Mouse (Mus musculus) embryonic facial prominence, embryonic 14.5 days (tissue): ENCODE measurements around the gene Hapln4. TPM values are rescaled to one million over a fixed set of nuclear protein-coding genes. Genes with fewer than 3 reads are reported as not detected.
"Not testable (repeated sequence)": the region's sequence is repeated elsewhere in the genome, so short reads cannot be mapped to it uniquely, and the experiment has no call there.

Experiments
- ATAC-seq: fragments of 200-750 bp; cut with Nextera tagmentation; 2 replicates; pipeline ENCODE4 v1.8.0; 2017; ENCODE audit warnings: low read depth, moderate number of reproducible peaks, moderate TSS enrichment
- DNase-seq: peaks from one replicate; pipeline ENCODE4 v3.0.0-alpha.2; 2015; ENCODE audit warnings: low spot score
- H3K27ac ChIP-seq: fragments of 300-500 bp; sonication (generic); replicated peaks from 2 replicates; pipeline ENCODE4 v1.5.1; 2014; ENCODE audit warnings: low read depth, mild to moderate bottlenecking, low read length, moderate library complexity
- H3K27me3 ChIP-seq: fragments of 300-500 bp; sonication (generic); replicated peaks from 2 replicates; pipeline ENCODE4 v1.6.1; 2014; ENCODE audit warnings: low read length; ENCODE audit not compliant: control insufficient read depth, insufficient read depth
- H3K36me3 ChIP-seq: fragments of 300-500 bp; sonication (generic); 2 replicates; pipeline ENCODE4 v1.6.1; 2014; ENCODE audit warnings: low read length, mixed read lengths; ENCODE audit not compliant: control insufficient read depth, insufficient read depth
- H3K4me1 ChIP-seq: fragments of 300-500 bp; sonication (generic); 2 replicates; pipeline ENCODE4 v1.6.1; 2014; ENCODE audit warnings: antibody characterized with exemption, low read length; ENCODE audit not compliant: control insufficient read depth, insufficient read depth
- H3K4me2 ChIP-seq: fragments of 300-500 bp; sonication (generic); 2 replicates; pipeline ENCODE4 v1.6.1; 2014; ENCODE audit warnings: low read depth, mild to moderate bottlenecking, low read length, moderate library complexity, mixed read lengths
- H3K4me3 ChIP-seq: fragments of 300-500 bp; sonication (generic); 2 replicates; pipeline ENCODE4 v1.5.1; 2014; ENCODE audit warnings: low read depth, mild to moderate bottlenecking, low read length
- H3K9ac ChIP-seq: fragments of 300-500 bp; sonication (generic); 2 replicates; pipeline ENCODE4 v1.6.1; 2014; ENCODE audit warnings: low read depth, mild to moderate bottlenecking, low read length, moderate library complexity, mixed read lengths
- H3K9me3 ChIP-seq: fragments of 300-500 bp; sonication (generic); 2 replicates; pipeline ENCODE4 v1.6.1; 2016; ENCODE audit warnings: low read length; ENCODE audit not compliant: control insufficient read depth
- WGBS: fragments of 180-500 bp; shearing (Covaris S2); extraction: QIAGEN DNeasy Blood & Tissue Kit; methylation state at CpG from one replicate; pipeline ENCODE4 v1.1.7; 2014; 5-methylcytosine and 5-hydroxymethylcytosine counted together
- polyA plus RNA-seq: library from polyadenylated mRNA; unstranded; fragments of >200 nt; fragmentation: Nextera tagmentation; extraction: Ambion mirVana; gene quantifications from 2 replicates; pipeline ENCODE4 v1.2.1, GENCODE M21; 2014

The Hapln4 gene
- polyA plus RNA-seq: 0.34 and 0.53 TPM in 2 replicates

GRCm38 (mm10) chr8:70083285-70083684, at the start of gene Hapln4:
Hapln4 (plus strand) TSS chr8:70083457.
- WGBS: 0% methylated on average over 20 of the region's 26 CpGs
- peaks cover 60% of the 10 kb centered on the region for H3K27me3 ChIP-seq
- peak within 1 kb of the TSS; percentile 80 for H3K4me2 ChIP-seq
- no peaks in the 10 kb centered on the region for H3K9me3 ChIP-seq
- peaks cover 10% of the 10 kb centered on the region; the same call in 1 of the 2 replicates for H3K4me1 ChIP-seq
- H3K4me3 ChIP-seq: peak within 1 kb of the TSS; percentile 42
- no peaks in the 10 kb centered on the region for H3K36me3 ChIP-seq
- DNase-seq (peak; percentile 43), ATAC-seq (no peak)
- H3K27ac ChIP-seq: no peak within 1 kb of the TSS
- H3K9ac ChIP-seq: peak within 1 kb of the TSS; percentile 47

- Histone ChIP-seq H3K9ac (no peak overlapping the region), H3K4me3 (no peak overlapping the region), H3K36me3 (peaks cover 12% of the 10 kb centered on the region; the same call in 1 of the 2 replicates), H3K4me1 (peaks cover 13% of the 10 kb centered on the region), H3K27me3 (no peaks in the 10 kb centered on the region), H3K9me3 (no peaks in the 10 kb centered on the region), H3K27ac (no peak overlapping the region), H3K4me2 (no peak overlapping the region)
- DNase-seq (no peak), ATAC-seq (no peak)
- WGBS: 78% methylated on average over 1 of the region's 1 CpGs
Observed at GRCm38 (mm10) chr8:70037994-70038393, 45.3 kb upstream of the Hapln4 start.

DNA sequence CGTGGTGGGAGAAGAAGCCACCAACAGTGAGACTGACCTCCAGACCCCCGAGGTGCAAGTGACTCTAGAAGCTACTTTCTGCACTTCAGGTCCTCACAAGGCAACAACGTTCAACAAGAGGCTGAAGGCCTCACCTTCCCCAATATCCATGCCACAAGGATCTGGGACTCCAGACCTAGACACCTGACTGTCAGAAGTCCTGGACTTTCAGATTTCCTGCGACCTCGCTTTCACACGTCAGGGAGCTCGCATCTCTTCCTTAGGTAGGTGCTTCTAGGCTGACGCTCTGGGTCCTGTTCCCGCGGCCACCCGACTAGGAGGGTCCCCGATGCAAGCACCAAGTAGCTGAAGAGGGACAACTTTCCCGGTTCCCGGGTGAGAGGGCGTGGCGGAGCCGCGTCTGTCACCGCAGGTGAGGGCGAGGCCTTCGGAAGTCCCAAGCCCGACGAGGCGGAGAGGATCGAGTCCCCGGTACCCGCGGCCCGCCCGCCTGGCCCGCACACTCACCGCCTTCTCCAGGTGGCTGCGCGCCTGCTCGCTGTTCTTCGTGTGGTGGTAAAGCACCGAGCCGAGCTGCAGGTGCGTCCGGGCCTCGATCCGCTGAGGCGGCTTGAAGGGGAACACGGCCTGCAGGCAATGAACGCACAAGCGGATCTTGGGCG, 41.2 kb upstream of the Hapln4 start:
- Histone ChIP-seq H3K27ac (peak overlapping the region; percentile 88), H3K27me3 (no peaks in the 10 kb centered on the region), H3K36me3 (no peaks in the 10 kb centered on the region), H3K4me1 (peaks cover 19% of the 10 kb centered on the region), H3K9ac (peak overlapping the region; percentile 98), H3K9me3 (no peaks in the 10 kb centered on the region), H3K4me2 (peak overlapping the region; percentile 70), H3K4me3 (peak overlapping the region; percentile 100)
- peak; percentile 44; the same call in 1 of the 2 replicates for ATAC-seq
- WGBS: 2% methylated on average over 41 of the region's 47 CpGs
- DNase-seq: no peak

DNA sequence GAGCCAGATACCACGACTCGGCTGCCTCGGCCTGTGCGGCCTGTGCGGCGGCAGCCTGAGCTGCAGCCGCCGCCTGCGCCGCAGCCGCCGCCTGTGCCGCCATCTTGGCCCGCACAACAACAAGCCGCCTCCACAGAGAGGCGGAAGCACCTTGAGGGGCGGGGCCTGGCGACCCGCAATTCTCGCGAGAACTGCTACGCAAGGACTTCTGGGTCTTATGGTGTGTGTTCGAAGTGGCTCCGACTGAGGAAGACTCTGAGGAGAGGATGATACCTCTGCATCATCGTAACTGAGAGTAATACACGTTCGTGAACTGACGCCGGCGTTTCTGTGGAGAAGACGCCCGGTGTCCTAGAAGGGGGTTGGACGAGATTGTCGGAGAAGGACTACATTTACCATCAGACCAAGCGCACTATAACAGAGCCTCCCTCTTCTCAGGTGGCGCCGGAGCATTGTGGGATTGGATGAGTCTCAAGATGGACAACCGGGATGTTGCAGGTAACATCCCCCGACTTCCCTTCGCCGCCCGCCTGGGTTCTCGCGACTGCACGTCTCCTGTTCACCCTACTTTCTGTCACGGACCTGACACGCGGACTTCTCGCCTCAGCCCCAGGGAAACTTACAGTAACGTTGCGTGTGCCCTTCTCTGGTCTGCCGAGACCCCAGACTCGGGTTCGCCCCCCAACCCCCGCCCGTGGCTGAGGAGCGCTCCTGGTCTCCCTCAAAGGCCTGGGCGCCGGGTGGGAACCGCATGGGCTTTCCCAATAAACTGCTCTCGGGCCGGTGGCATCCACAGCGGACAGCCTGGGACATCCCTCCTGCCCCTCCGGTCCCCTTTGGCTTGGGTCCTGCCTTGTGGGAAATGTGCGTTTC, 40.4 kb upstream of the Hapln4 start, which contains the start of the genes Mau2 and Sugp1:
TSS of gene Mau2 (minus strand) at position 152 of the 873 bp plus-strand sequence.
TSS of gene Sugp1 (plus strand) at position 231 of the 873 bp plus-strand sequence.
- H3K9me3 ChIP-seq: no peaks in the 10 kb centered on the region
- H3K9ac ChIP-seq: peak within 1 kb of the TSS; percentile 98
- peak within 1 kb of the TSS; percentile 88 for H3K27ac ChIP-seq
- H3K4me3 ChIP-seq: peak within 1 kb of the TSS; percentile 100
- peaks cover 19% of the 10 kb centered on the region for H3K4me1 ChIP-seq
- peak within 1 kb of the TSS; percentile 94 for H3K4me2 ChIP-seq
- peak; percentile 98 for DNase-seq
- no peaks in the 10 kb centered on the region for H3K27me3 ChIP-seq
- 0 out of 2 replicates have a peak, but pooled peaks cover 2% of the 10 kb centered on the region for H3K36me3 ChIP-seq
- ATAC-seq: peak; percentile 97
- under 1% methylated on average over 63 of the region's 65 CpGs for WGBS

DNA sequence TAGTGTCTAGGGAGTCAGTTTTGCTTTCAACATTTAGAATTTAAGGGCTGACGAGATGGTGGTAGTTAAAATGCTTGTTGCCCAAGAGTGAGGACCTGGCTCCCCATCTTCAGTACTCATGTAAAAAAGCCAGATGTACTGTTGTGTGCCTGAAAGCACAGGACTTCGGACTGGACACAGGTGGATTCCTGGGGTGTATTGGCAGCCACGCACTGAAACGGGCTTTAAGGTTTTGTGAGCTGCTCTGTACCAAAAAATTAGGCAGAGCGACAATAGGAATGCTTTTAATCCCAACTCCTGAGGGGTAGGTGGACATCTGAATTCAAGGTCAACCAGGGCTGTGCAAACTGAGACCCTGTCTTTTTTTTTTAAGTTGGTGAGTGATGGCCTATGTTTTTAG, 39.3 kb upstream of the Hapln4 start:
- ATAC-seq (no peak), DNase-seq (no peak)
- Histone ChIP-seq H3K4me2 (peak overlapping the region; percentile 94), H3K36me3 (peaks cover 13% of the 10 kb centered on the region), H3K9me3 (no peaks in the 10 kb centered on the region), H3K4me3 (peak overlapping the region; percentile 100), H3K27me3 (no peaks in the 10 kb centered on the region), H3K9ac (peak overlapping the region; percentile 98; the same call in 1 of the 2 replicates), H3K4me1 (peaks cover 19% of the 10 kb centered on the region), H3K27ac (no peak overlapping the region)
- 89% methylated on average over 5 of the region's 5 CpGs for WGBS

DNA sequence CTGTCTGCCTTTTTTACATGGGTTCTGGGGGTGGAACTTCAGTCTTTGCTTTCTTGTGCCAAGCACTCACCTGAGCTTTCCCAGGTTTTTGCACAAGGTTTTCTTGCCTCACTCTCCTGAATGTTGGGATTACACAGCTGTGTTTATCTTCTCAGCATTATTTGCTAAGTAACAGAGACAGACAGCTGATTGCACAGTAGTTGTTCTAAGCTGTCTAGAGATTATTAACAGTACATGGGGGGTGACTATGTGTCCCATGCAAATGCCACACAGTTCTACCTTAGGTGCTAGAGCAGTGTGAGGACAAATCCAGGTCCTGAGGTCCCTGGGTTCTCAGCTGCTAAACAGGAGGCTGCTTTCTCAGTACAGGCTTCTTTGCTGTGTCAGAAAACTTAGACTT, 33.6 kb upstream of the Hapln4 start:
- Histone ChIP-seq H3K9ac (no peak overlapping the region), H3K4me2 (no peak overlapping the region), H3K27ac (no peak overlapping the region), H3K27me3 (no peaks in the 10 kb centered on the region), H3K9me3 (no peaks in the 10 kb centered on the region), H3K4me3 (no peak overlapping the region), H3K4me1 (no peaks in the 10 kb centered on the region), H3K36me3 (peaks cover 59% of the 10 kb centered on the region)
- DNase-seq (no peak), ATAC-seq (no peak)

- 93% methylated on average over 5 of the region's 5 CpGs for WGBS
- ATAC-seq: not testable (repeated sequence)
Observed at GRCm38 (mm10) chr8:70050434-70050833, 32.8 kb upstream of the Hapln4 start.

DNA sequence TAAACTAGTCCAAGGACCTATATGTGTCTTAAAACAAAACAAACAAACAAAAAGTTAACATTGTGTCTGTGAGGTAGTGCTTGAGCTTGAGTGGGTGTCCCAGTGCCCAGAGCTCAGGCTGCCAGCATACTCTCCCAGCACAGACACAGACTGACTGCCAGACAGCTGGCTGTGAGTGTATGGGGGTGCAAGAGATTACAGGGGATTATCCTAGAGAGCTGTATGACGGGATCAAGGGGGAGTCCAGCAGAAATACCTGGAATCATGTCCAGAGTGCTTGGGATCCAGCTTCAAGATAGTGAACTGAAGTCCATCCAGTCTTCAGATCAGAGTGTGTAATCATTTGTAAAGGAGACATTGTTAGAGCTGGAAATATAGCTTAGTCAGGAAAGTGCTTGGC, 25.5 kb upstream of the Hapln4 start:
- no peak for ATAC-seq
- 74% methylated on average over 1 of the region's 1 CpGs for WGBS
- H3K4me3 ChIP-seq: no peak overlapping the region
- no peak overlapping the region for H3K4me2 ChIP-seq
- no peak overlapping the region for H3K27ac ChIP-seq
- peaks cover 87% of the 10 kb centered on the region for H3K36me3 ChIP-seq
- no peaks in the 10 kb centered on the region for H3K27me3 ChIP-seq
- DNase-seq: no peak
- no peak overlapping the region for H3K9ac ChIP-seq
- no peaks in the 10 kb centered on the region for H3K4me1 ChIP-seq
- H3K9me3 ChIP-seq: no peaks in the 10 kb centered on the region

More at GRCm38 (mm10) chr8:70050434-70050833, 32.8 kb upstream of the Hapln4 start:
- H3K4me1 ChIP-seq, H3K4me2 ChIP-seq, H3K4me3 ChIP-seq, H3K9me3 ChIP-seq, DNase-seq, H3K27ac ChIP-seq, H3K9ac ChIP-seq, H3K27me3 ChIP-seq: not testable (repeated sequence)
- peaks cover 67% of the 10 kb centered on the region for H3K36me3 ChIP-seq
